Comparison of ENCODE assay signal across 12 mouse cellular contexts in the genomic region with DNA sequence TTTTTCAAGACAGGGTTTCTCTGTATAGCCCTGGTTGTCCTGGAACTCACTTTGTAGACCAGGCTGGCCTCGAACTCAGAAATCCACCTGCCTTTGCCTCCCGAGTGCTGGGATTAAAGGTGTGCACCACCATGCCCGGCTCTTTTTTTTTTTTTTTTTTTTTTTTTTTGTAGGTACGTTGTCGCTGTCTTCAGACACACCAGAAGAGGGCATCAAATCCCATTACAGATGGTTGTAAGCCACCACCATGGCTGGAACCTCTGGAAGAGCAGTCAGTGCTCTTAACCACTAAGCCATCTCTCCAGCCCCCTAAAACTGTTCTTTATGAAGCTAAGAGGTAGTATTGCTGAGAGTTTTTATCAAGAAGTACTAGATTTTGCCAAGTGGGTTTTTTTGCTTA. TPM values are rescaled to one million over a fixed set of nuclear protein-coding genes. Genes with fewer than 3 reads are reported as not detected.
DNase-seq lines count a peak whose midpoint lies in the region; ATAC-seq and TF ChIP-seq lines count a peak whose summit lies in the region.
"Not testable (repeated sequence)": the region's sequence is repeated elsewhere in the genome, so short reads cannot be mapped to it uniquely, and the experiment has no call there.
"Had no signal": no experiment of that assay in that cellular context is flagged by ENCODE, and none has a peak within 500 bp of the region (broad histone marks: within the 10 kb centered on the region; RNA-seq: fewer than 3 reads in every experiment).

No protein-coding gene starts in this region.

- in situ Hi-C loops in CH12.LX (cut with MboI; ENCODE audit: low pct_ligation_motif_present, low pct_unique_long_range_greater_than_20kb, low sequenced_read_pairs); ES-E14 (cut with MboI; ENCODE audit: low sequenced_read_pairs in 2 of 2, unreplicated experiment in 2 of 2); Patski (cut with MboI; ENCODE audit: low pct_unique_long_range_greater_than_20kb): not testable (repeated sequence)

- POLR2A ChIA-PET in Patski (lab: Charles Lee) = not testable (repeated sequence)

- not testable (repeated sequence) for ATAC-seq in Patski; midbrain, embryonic 11.5 days (ENCODE audit: low FRiP score)

- H3K9me3 ChIP-seq in CH12.LX (replicated peaks; ENCODE audit: low read length); ES-E14 (ENCODE audit: control insufficient read depth, insufficient read depth, low read depth, low read length); MEL (replicated peaks; ENCODE audit: insufficient read depth, low read length); midbrain, embryonic 11.5 days (ENCODE audit: control insufficient read depth, low read length): not testable (repeated sequence)

- TF ChIP-seq POLR2A in CH12.LX (IDR thresholded peaks at IDR 0.05; ENCODE audit: low read depth, low read length); MEL (IDR thresholded peaks at IDR 0.05; ENCODE audit: control insufficient read depth in 1 of 2, insufficient read depth in 1 of 2, low read depth in 1 of 2, low read length in 2 of 2, poor library complexity in 1 of 2): not testable (repeated sequence)

- H3K36me3 ChIP-seq in CH12.LX (replicated peaks in 1 of 2; ENCODE audit: control insufficient read depth in 1 of 2, insufficient read depth in 1 of 2, low read length in 1 of 2) = peaks cover 0 to 20% of the 10 kb centered on the region in 2 experiments
- not testable (repeated sequence) for H3K36me3 ChIP-seq in ES-E14 (ENCODE audit: control insufficient read depth, insufficient read depth, low read length, poor library complexity, severe bottlenecking); MEL (ENCODE audit: control insufficient read depth in 1 of 2, insufficient read depth in 2 of 2, low read length in 2 of 2); midbrain, embryonic 11.5 days (ENCODE audit: control insufficient read depth, insufficient read depth, low read length)

- WGBS in midbrain, embryonic 11.5 days = 93% methylated on average over 4 of the region's 5 CpGs

- dilution Hi-C loops in CH12.LX (cut with MboI; ENCODE audit: extremely low pct_ligation_motif_present, extremely low pct_unique_long_range_greater_than_20kb, low sequenced_read_pairs) = not testable (repeated sequence)

- H3K27me3 ChIP-seq in CH12.LX (replicated peaks); MEL (ENCODE audit: control insufficient read depth in 1 of 2, insufficient read depth in 2 of 2, low read length in 2 of 2); Patski; midbrain, embryonic 11.5 days (ENCODE audit: control insufficient read depth, insufficient read depth, low read length): not testable (repeated sequence)

- not testable (repeated sequence) for H3K9ac ChIP-seq in CH12.LX (ENCODE audit: insufficient read depth, low read depth); ES-E14 (ENCODE audit: insufficient read depth, low read depth, low read length, poor library complexity, severe bottlenecking); MEL (ENCODE audit: control insufficient read depth, low read depth, low read length, poor library complexity, severe bottlenecking); midbrain, embryonic 11.5 days (ENCODE audit: low read length)

- not testable (repeated sequence) for H3K79me2 ChIP-seq in CH12.LX (replicated peaks; ENCODE audit: control insufficient read depth, extremely low read depth, insufficient read depth, poor library complexity, severe bottlenecking); MEL (ENCODE audit: control insufficient read depth, insufficient read depth, low read length, poor library complexity)

- not testable (repeated sequence) for TF ChIP-seq RAD21 in CH12.LX (IDR thresholded peaks at IDR 0.05; ENCODE audit: low read depth, low read length); MEL (IDR thresholded peaks at IDR 0.05; ENCODE audit: low read depth, low read length)

- not testable (repeated sequence) for H3K4me2 ChIP-seq in CH12.LX (ENCODE audit: insufficient read depth, low read depth, poor library complexity, severe bottlenecking); midbrain, embryonic 11.5 days

- CTCF ChIA-PET in Patski (lab: Charles Lee) = not testable (repeated sequence)

- TF ChIP-seq EP300 in CH12.LX (IDR thresholded peaks at IDR 0.05; ENCODE audit: low read length); MEL (IDR thresholded peaks at IDR 0.05; ENCODE audit: low read depth in 1 of 2, low read length in 2 of 2): not testable (repeated sequence)

- intact Hi-C loops in gastrocnemius, adult 2 months (cut with DNase I) = loop anchor here (5.0 kb wide), 1 partner anchor 58 kb away; the partner anchor contains the start of gene Ubtd2

- not testable (repeated sequence) for H3K4me3 ChIP-seq in CH12.LX (replicated peaks in 1 of 3; ENCODE audit: low read depth in 2 of 3, low read length in 2 of 3, poor library complexity in 1 of 3); ES-E14 (ENCODE audit: insufficient read depth in 1 of 2, low read depth in 1 of 2, low read length in 2 of 2, poor library complexity in 1 of 2, severe bottlenecking in 1 of 2); MEL (ENCODE audit: control insufficient read depth in 1 of 2, insufficient read depth in 1 of 2, low read depth in 2 of 2, low read length in 2 of 2); gastrocnemius, adult 2 months; layer of hippocampus, adult 2 months; midbrain, embryonic 11.5 days (ENCODE audit: low read depth, low read length)

- DNase-seq in CH12.LX (ENCODE audit: extremely low read depth); ES-E14 (ENCODE audit: low read depth, low spot score); MEL (ENCODE audit: low read depth, low spot score); Patski (ENCODE audit: low read depth, low spot score); gastrocnemius, adult 2 months; layer of hippocampus, adult 2 months (ENCODE audit: low spot score in 2 of 2): not testable (repeated sequence)
- peak; percentile 11 for DNase-seq in heart, adult 11 months
- peak; percentile 33 for DNase-seq in midbrain, embryonic 11.5 days (ENCODE audit: low spot score, missing footprints)

- H3K4me1 ChIP-seq in CH12.LX (ENCODE audit: control insufficient read depth in 1 of 2, insufficient read depth in 2 of 2) = peaks cover 0 to 23% of the 10 kb centered on the region in 2 experiments; a peak in 2 of 4 replicates
- not testable (repeated sequence) for H3K4me1 ChIP-seq in ES-E14 (ENCODE audit: control insufficient read depth in 2 of 2, insufficient read depth in 2 of 2, low read length in 2 of 2, poor library complexity in 1 of 2); MEL (ENCODE audit: control insufficient read depth in 1 of 2, insufficient read depth in 2 of 2, low read length in 2 of 2); midbrain, embryonic 11.5 days (ENCODE audit: control insufficient read depth, insufficient read depth, low read length)

- not testable (repeated sequence) for H3K27ac ChIP-seq in CH12.LX (ENCODE audit: insufficient read depth, low read depth); ES-E14 (ENCODE audit: insufficient read depth, low read depth, low read length, poor library complexity, severe bottlenecking); MEL (ENCODE audit: control insufficient read depth, low read depth, low read length); gastrocnemius, adult 2 months; layer of hippocampus, adult 2 months; midbrain, embryonic 11.5 days (ENCODE audit: low read depth, low read length)

- not testable (repeated sequence) for TF ChIP-seq CTCF in CH12.LX (conservative IDR thresholded peaks at IDR 0.05 in 1 of 2, IDR thresholded peaks at IDR 0.05 in 1 of 2; ENCODE audit: low read depth in 2 of 2, low read length in 2 of 2); MEL (IDR thresholded peaks at IDR 0.05 in 2 of 3, conservative IDR thresholded peaks at IDR 0.05 in 1 of 3; ENCODE audit: control insufficient read depth in 1 of 3, insufficient read depth in 1 of 3, low read depth in 2 of 3, low read length in 3 of 3, poor library complexity in 1 of 3, severe bottlenecking in 1 of 3)
- peak; percentile 16 for TF ChIP-seq CTCF in Patski (IDR thresholded peaks at IDR 0.05)
- TF ChIP-seq CTCF in gastrocnemius, adult 2 months (IDR thresholded peaks at IDR 0.05) = 0 out of 2 replicates have a peak, but pooled peaks have one; percentile 2
- TF ChIP-seq CTCF in layer of hippocampus, adult 2 months (conservative IDR thresholded peaks at IDR 0.05) = peak; percentile 31; the same call in 1 of the 2 replicates

RNA-seq across cellular contexts. Expression of gene Efcab9, which starts 17.0 kb away (rescaled TPM):
- total RNA-seq in CH12.LX (2012; rRNA removed) = 0.25 TPM in 1 of 2 replicates, not detected in the other
- total RNA-seq in CH12.LX (2014; rRNA removed) = not detected in 2 replicates
- 1.1 and 1.5 TPM in 2 replicates for polyA plus RNA-seq in CH12.LX (2012; ENCODE audit: insufficient read length, low read depth)
- 0.32 and 0.40 TPM in 2 replicates for total RNA-seq in ES-E14 (2012; rRNA removed)
- 0.77 and 0.82 TPM in 2 replicates for total RNA-seq in MEL (2012; rRNA removed)
- polyA plus RNA-seq in MEL (2012; ENCODE audit: insufficient read depth in 1 of 2, insufficient read length in 2 of 2, low read depth in 1 of 2, low replicate concordance in 2 of 2, missing spikeins in 1 of 2) = 1 to 10 TPM in 1 of 2 experiments, not detected in 1; 1.3 TPM
- 1.9 TPM for polyA plus RNA-seq in Patski (2021)
- total RNA-seq in gastrocnemius, adult 2 months (2021) = 1 to 10 TPM; 1.0 to 2.0 TPM
- 1 to 10 TPM; 2.7 to 2.9 TPM for total RNA-seq in layer of hippocampus, adult 2 months (2021)
- 0.23 TPM in 1 of 2 replicates, not detected in the other for polyA plus RNA-seq in midbrain, embryonic 11.5 days (2014; fragmentation: Nextera tagmentation; extraction: Ambion mirVana)
- total RNA-seq: adrenal gland, postnatal 14 days had no signal
- polyA plus RNA-seq: adrenal gland, adult 2 months; brain, embryonic 14.5 days; G1E had no signal

RNA-seq across cellular contexts. Expression of gene Stk10, which starts 18.3 kb away (rescaled TPM):
- 18.6 and 23.2 TPM in 2 replicates for total RNA-seq in CH12.LX (2012; rRNA removed)
- 19.2 and 20.0 TPM in 2 replicates for total RNA-seq in CH12.LX (2014; rRNA removed)
- 37.4 and 40.3 TPM in 2 replicates for polyA plus RNA-seq in CH12.LX (2012; ENCODE audit: insufficient read length, low read depth)
- 8.3 and 9.8 TPM in 2 replicates for total RNA-seq in ES-E14 (2012; rRNA removed)
- total RNA-seq in MEL (2012; rRNA removed) = 10.8 and 11.4 TPM in 2 replicates
- polyA plus RNA-seq in MEL (2012; ENCODE audit: insufficient read depth in 1 of 2, insufficient read length in 2 of 2, low read depth in 1 of 2, low replicate concordance in 2 of 2, missing spikeins in 1 of 2) = 10 to 100 TPM in 1 of 2 experiments, not detected in 1; 14.4 TPM
- polyA plus RNA-seq in Patski (2021) = 18.1 TPM
- total RNA-seq in gastrocnemius, adult 2 months (2021) = 1 to 10 TPM; 1.9 to 3.8 TPM
- 1 to 10 TPM; 7.3 to 9.0 TPM for total RNA-seq in layer of hippocampus, adult 2 months (2021)
- polyA plus RNA-seq in midbrain, embryonic 11.5 days (2014; fragmentation: Nextera tagmentation; extraction: Ambion mirVana) = 0.58 and 0.67 TPM in 2 replicates

RNA-seq across cellular contexts. Expression of gene Ubtd2, which starts 59.7 kb away (rescaled TPM):
- total RNA-seq in CH12.LX (2012; rRNA removed) (10.3 and 13.4 TPM in 2 replicates), CH12.LX (2014; rRNA removed) (17.8 and 21.4 TPM in 2 replicates), ES-E14 (2012; rRNA removed) (15.2 and 18.3 TPM in 2 replicates), MEL (2012; rRNA removed) (22.4 and 25.7 TPM in 2 replicates)
- polyA plus RNA-seq in CH12.LX (2012; ENCODE audit: insufficient read length, low read depth) (17.4 and 18.2 TPM in 2 replicates), MEL (2012; ENCODE audit: insufficient read depth in 1 of 2, insufficient read length in 2 of 2, low read depth in 1 of 2, low replicate concordance in 2 of 2, missing spikeins in 1 of 2) (10 to 100 TPM in 1 of 2 experiments, not detected in 1; 28.7 TPM), Patski (2021) (22.4 TPM)
- 10 to 100 TPM in 1 of 2 experiments, 1 to 10 TPM in 1; 9.3 to 12.1 TPM for total RNA-seq in gastrocnemius, adult 2 months (2021)
- total RNA-seq in layer of hippocampus, adult 2 months (2021) = 10 to 100 TPM; 29.4 to 33.7 TPM
- polyA plus RNA-seq in midbrain, embryonic 11.5 days (2014; fragmentation: Nextera tagmentation; extraction: Ambion mirVana) = 67.7 and 71.6 TPM in 2 replicates
